Mouse (Mus musculus): ENCODE data around the gene Zpbp2. TPM values are rescaled to one million over a fixed set of nuclear protein-coding genes. Genes with fewer than 3 reads are reported as not detected.

The Zpbp2 gene
- polyA plus RNA-seq, 1 experiment, result 0.23 TPM

DNA sequence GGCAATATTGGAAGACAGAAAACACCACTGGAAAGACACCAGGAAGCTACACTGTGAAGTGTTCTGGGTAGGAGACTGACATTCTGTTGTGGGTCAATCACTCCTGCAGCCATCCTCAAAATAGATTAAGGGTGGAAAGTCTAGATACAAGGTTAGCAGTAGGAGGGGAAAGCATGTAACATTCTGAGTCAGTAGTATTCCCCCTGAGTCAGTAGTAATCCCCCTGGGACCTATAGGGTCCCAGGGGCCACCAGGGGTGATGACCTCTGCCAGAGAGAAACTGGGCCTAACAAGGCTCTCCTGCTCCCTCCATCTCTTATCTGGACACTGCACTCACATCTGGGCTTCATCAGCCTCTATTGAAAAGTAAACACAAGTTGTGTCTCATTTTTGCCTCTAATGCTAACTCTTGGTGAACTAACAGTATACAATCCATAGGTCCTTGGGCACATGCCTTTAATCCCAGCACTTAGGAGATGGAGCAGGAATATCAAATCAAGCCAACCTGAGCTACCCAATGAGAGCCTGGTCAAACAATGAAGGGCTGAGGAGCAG, 13.3 kb upstream of the Zpbp2 start:
- Histone ChIP-seq H3K27ac (ENCODE audit: insufficient read depth, low read length) (no peak overlapping the region), H3K4me3 (ENCODE audit: insufficient read depth, low read length) (no peak overlapping the region), H3K4me1 (ENCODE audit: control insufficient read depth, insufficient read depth, low read length) (no peaks in the 10 kb centered on the region)
- no peak for TF ChIP-seq CTCF (IDR thresholded peaks at IDR 0.05; ENCODE audit: extremely low read depth, insufficient read depth, low read length)
- TF ChIP-seq POLR2A (IDR thresholded peaks at IDR 0.05; ENCODE audit: extremely low read depth, insufficient read depth, low read length), result no peak

GRCm38 (mm10) chr11:98540319-98540718, 10.6 kb upstream of the Zpbp2 start:
- no peak overlapping the region for H3K4me3 ChIP-seq (ENCODE audit: insufficient read depth, low read length)
- TF ChIP-seq CTCF (IDR thresholded peaks at IDR 0.05; ENCODE audit: extremely low read depth, insufficient read depth, low read length), result 0 out of 2 replicates have a peak, but pooled peaks have one; percentile 10
- no peak for TF ChIP-seq POLR2A (IDR thresholded peaks at IDR 0.05; ENCODE audit: extremely low read depth, insufficient read depth, low read length)
- H3K27ac ChIP-seq (ENCODE audit: insufficient read depth, low read length), result no peak overlapping the region
- no peaks in the 10 kb centered on the region for H3K4me1 ChIP-seq (ENCODE audit: control insufficient read depth, insufficient read depth, low read length)

GRCm38 (mm10) chr11:98542553-98542952, 8.3 kb upstream of the Zpbp2 start:
- TF ChIP-seq POLR2A (IDR thresholded peaks at IDR 0.05; ENCODE audit: extremely low read depth, insufficient read depth, low read length) (no peak), CTCF (IDR thresholded peaks at IDR 0.05; ENCODE audit: extremely low read depth, insufficient read depth, low read length) (no peak)
- Histone ChIP-seq H3K4me3 (ENCODE audit: insufficient read depth, low read length) (no peak overlapping the region), H3K4me1 (ENCODE audit: control insufficient read depth, insufficient read depth, low read length) (no peaks in the 10 kb centered on the region), H3K27ac (ENCODE audit: insufficient read depth, low read length) (no peak overlapping the region)

DNA sequence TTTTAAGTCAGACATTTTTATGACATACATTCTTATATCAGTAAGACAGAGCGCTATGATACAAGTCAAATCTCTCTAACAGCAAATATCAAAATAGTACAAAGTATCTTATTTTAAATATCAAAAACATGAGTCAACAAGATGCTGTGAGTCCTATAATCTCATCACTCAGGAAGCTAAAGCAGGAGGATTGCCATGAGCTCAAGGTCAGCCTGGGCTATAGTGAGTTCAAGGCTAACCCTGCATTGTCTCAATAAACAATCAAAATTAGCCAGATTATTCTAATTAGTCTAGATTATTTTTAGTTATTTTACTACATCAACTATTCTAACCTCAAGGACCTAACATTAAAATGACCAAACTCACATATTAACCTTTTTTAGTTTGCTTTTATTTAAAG, 7.5 kb upstream of the Zpbp2 start:
- Histone ChIP-seq H3K4me1 (ENCODE audit: control insufficient read depth, insufficient read depth, low read length) (no peaks in the 10 kb centered on the region), H3K27ac (ENCODE audit: insufficient read depth, low read length) (no peak overlapping the region), H3K4me3 (ENCODE audit: insufficient read depth, low read length) (no peak overlapping the region)
- TF ChIP-seq POLR2A (IDR thresholded peaks at IDR 0.05; ENCODE audit: extremely low read depth, insufficient read depth, low read length) (no peak), CTCF (IDR thresholded peaks at IDR 0.05; ENCODE audit: extremely low read depth, insufficient read depth, low read length) (no peak)

DNA sequence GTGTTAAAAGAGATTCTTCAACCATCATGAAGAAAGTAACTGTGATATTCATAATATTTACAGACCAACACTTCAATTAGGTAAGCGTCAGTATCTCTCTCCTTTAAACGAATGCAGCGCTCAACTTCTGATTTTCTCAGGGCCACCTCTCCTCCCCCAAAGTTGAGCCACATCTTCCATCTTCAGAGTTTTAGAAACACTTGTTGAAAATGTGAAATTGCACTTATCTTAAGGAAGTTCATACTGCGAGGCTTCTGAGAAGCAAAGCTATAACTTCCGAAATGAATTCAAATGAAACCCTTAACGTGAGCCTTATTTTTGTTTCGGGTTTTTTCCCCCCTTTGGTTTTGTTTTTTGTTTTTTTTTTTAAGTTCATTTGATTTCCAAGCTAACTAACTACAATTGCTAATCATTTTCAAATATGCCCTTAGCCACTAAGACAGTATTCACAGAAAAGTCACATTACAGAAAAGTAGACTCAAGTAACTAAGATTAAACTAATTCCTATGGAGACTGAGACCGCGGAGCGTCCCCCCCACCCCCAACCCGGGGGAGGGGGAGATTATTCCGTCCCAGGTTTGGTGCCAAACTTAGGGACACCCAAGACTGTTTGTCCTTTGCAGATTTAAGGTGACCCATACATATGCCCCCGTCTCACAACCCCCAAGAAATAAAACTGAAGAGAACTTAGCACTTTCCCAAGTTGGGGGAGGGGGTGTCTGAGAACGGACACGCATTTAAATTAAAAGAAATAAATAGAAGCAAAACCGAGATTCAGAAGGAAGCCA, 5.8 kb upstream of the Zpbp2 start:
- no peak for TF ChIP-seq CTCF (IDR thresholded peaks at IDR 0.05; ENCODE audit: extremely low read depth, insufficient read depth, low read length)
- no peak for TF ChIP-seq POLR2A (IDR thresholded peaks at IDR 0.05; ENCODE audit: extremely low read depth, insufficient read depth, low read length)
- Histone ChIP-seq H3K27ac (ENCODE audit: insufficient read depth, low read length) (no peak overlapping the region), H3K4me1 (ENCODE audit: control insufficient read depth, insufficient read depth, low read length) (no peaks in the 10 kb centered on the region), H3K4me3 (ENCODE audit: insufficient read depth, low read length) (peak overlapping the region; percentile 13; the same call in 1 of the 2 replicates)

DNA sequence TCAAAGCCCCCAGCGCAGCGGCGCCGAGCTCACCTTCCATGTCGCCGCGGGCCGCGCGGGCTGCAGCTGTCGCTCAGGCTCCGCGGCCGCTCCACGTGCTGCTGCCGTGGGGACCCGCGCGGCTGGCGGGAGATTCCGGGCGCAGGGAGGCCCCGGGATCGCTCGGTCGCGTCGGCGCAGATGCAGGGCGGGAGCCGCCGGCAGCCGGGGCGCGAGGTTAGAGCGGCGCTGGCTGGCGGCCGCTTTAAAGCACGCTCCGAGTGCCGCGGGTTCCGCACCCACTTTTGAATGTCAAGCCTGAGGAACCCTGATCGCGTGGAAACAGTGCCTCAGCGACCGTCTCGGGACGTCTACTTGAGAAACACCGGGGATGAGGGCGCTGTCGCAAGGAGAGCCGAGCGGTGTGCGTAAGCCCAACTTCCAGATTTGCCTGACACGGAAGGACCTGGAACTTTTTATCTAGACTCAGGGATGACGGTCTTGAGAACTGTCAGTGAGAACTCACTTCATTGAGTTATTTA, 5.1 kb upstream of the Zpbp2 start, which contains the start of gene Ikzf3:
TSS of gene Ikzf3 (minus strand) at position 321 of the 521 bp plus-strand sequence.
- TF ChIP-seq CTCF (IDR thresholded peaks at IDR 0.05; ENCODE audit: extremely low read depth, insufficient read depth, low read length) (no peak), POLR2A (IDR thresholded peaks at IDR 0.05; ENCODE audit: extremely low read depth, insufficient read depth, low read length) (no peak)
- H3K4me3 ChIP-seq (ENCODE audit: insufficient read depth, low read length), result peak within 1 kb of the TSS; percentile 13; the same call in 1 of the 2 replicates
- no peak within 1 kb of the TSS for H3K27ac ChIP-seq (ENCODE audit: insufficient read depth, low read length)
- no peaks in the 10 kb centered on the region for H3K4me1 ChIP-seq (ENCODE audit: control insufficient read depth, insufficient read depth, low read length)

DNA sequence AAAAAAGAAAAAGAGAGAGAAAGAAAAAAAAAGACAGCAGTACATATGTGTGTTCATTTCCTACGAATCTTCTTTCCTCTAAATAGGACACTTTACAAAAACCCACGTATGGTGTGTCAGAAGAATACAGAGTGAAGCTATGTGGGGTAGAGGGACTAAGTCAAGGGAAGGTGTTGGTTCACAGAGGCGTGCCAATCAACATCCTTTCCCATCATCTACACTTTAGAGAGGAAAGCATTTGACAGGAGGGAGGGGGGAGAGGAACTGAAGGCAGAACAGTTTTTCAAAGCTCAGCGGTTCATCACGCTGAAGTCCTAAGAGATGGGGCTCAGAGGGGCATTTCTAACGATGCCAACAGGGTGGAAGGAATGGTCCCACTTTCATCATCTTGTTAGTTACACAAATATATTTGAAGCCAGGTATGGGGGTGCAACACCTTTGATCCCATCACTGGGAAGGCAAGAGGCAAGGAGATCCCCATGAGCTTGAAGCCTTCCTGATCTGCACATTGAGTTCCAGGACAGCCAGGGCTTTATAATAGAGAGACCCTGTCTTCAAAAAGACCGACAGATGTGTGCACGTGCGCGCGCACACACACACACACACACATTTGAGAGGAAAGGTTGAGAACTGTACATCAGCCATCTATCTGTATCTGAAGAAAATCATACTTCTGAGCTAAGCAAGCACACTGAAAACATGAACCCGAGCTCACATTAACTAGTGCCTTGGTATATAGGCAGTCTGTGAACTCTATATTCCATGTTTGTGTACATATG, 4.2 kb upstream of the Zpbp2 start:
- H3K4me1 ChIP-seq (ENCODE audit: control insufficient read depth, insufficient read depth, low read length), result no peaks in the 10 kb centered on the region
- TF ChIP-seq POLR2A (IDR thresholded peaks at IDR 0.05; ENCODE audit: extremely low read depth, insufficient read depth, low read length), result no peak
- TF ChIP-seq CTCF (IDR thresholded peaks at IDR 0.05; ENCODE audit: extremely low read depth, insufficient read depth, low read length), result no peak
- H3K4me3 ChIP-seq (ENCODE audit: insufficient read depth, low read length), result no peak overlapping the region
- H3K27ac ChIP-seq (ENCODE audit: insufficient read depth, low read length), result no peak overlapping the region

GRCm38 (mm10) chr11:98547308-98547693, 3.6 kb upstream of the Zpbp2 start:
- no peak overlapping the region for H3K4me3 ChIP-seq (ENCODE audit: insufficient read depth, low read length)
- no peak for TF ChIP-seq POLR2A (IDR thresholded peaks at IDR 0.05; ENCODE audit: extremely low read depth, insufficient read depth, low read length)
- TF ChIP-seq CTCF (IDR thresholded peaks at IDR 0.05; ENCODE audit: extremely low read depth, insufficient read depth, low read length), result no peak
- no peaks in the 10 kb centered on the region for H3K4me1 ChIP-seq (ENCODE audit: control insufficient read depth, insufficient read depth, low read length)
- no peak overlapping the region for H3K27ac ChIP-seq (ENCODE audit: insufficient read depth, low read length)

- TF ChIP-seq POLR2A (IDR thresholded peaks at IDR 0.05; ENCODE audit: extremely low read depth, insufficient read depth, low read length) (no peak), CTCF (IDR thresholded peaks at IDR 0.05; ENCODE audit: extremely low read depth, insufficient read depth, low read length) (no peak)
- Histone ChIP-seq H3K4me1 (ENCODE audit: control insufficient read depth, insufficient read depth, low read length) (no peaks in the 10 kb centered on the region), H3K27ac (ENCODE audit: insufficient read depth, low read length) (no peak overlapping the region), H3K4me3 (ENCODE audit: insufficient read depth, low read length) (no peak overlapping the region)
These were observed 1.5 kb upstream of the Zpbp2 start for GRCm38 (mm10) chr11:98549363-98549762.
